ENCODE assay signal across 16 mouse cellular contexts in genomic region chr6:131419614-131420013, GRCm38 (mm10).
"Had no signal": no experiment of that assay in that cellular context is flagged by ENCODE, and none has a peak within 500 bp of the region (broad histone marks: within the 10 kb centered on the region; RNA-seq: fewer than 3 reads in every experiment).

No protein-coding gene starts in this region.

- ATAC-seq: midbrain, embryonic 15.5 days had no signal

- DNase-seq: kidney, postnatal 36 days; layer of hippocampus, postnatal 36 days; liver, embryonic 13.5 days; lung, adult 2 months; retina, postnatal 1 day; right cerebral cortex, postnatal 25 days; spleen, adult 18-20 months; thymus, adult 18-20 months; thymus, postnatal 36 days had no signal

- H3K27me3 ChIP-seq: liver, embryonic 13.5 days; midbrain, embryonic 12.5 days; midbrain, embryonic 15.5 days; neural tube, embryonic 12.5 days; neural tube, embryonic 15.5 days had no signal

- H3K4me3 ChIP-seq: left cerebral cortex, adult 2 months; liver, embryonic 13.5 days; midbrain, embryonic 12.5 days; midbrain, embryonic 15.5 days; neural tube, embryonic 12.5 days; neural tube, embryonic 15.5 days had no signal

- H3K9ac ChIP-seq: liver, embryonic 13.5 days; midbrain, embryonic 12.5 days; midbrain, embryonic 15.5 days; neural tube, embryonic 12.5 days; neural tube, embryonic 15.5 days had no signal

- H3K27ac ChIP-seq: kidney, postnatal 0 days; left cerebral cortex, adult 2 months; liver, embryonic 13.5 days; macrophage; midbrain, embryonic 12.5 days; midbrain, embryonic 15.5 days; neural tube, embryonic 12.5 days; neural tube, embryonic 15.5 days had no signal

- H3K36me3 ChIP-seq: liver, embryonic 13.5 days; midbrain, embryonic 12.5 days; midbrain, embryonic 15.5 days; neural tube, embryonic 12.5 days; neural tube, embryonic 15.5 days had no signal

- H3K4me1 ChIP-seq: liver, embryonic 13.5 days; midbrain, embryonic 12.5 days; midbrain, embryonic 15.5 days; neural tube, embryonic 12.5 days; neural tube, embryonic 15.5 days had no signal

- H3K9me3 ChIP-seq: liver, embryonic 13.5 days; midbrain, embryonic 12.5 days; midbrain, embryonic 15.5 days; neural tube, embryonic 12.5 days; neural tube, embryonic 15.5 days had no signal

- H3K4me2 ChIP-seq: liver, embryonic 13.5 days; midbrain, embryonic 12.5 days; midbrain, embryonic 15.5 days; neural tube, embryonic 12.5 days; neural tube, embryonic 15.5 days had no signal
